Mouse (Mus musculus) Muller cell, postnatal 12 days (primary cell): ENCODE data around the gene Rgs6.
A peak's percentile ranks its signal among the peaks of the same experiment; 100 is the strongest.

ENCODE experiments used
- DNase-seq: peaks from one replicate; pipeline ENCODE4 v3.0.0-alpha.2; 2015; ENCODE audit errors: inconsistent ontology term

Rgs6 gene

GRCm38 (mm10) chr12:82971176-82971575 lies 383.1 kb downstream of the Rgs6 start:
- peak; percentile 32 for DNase-seq

DNA sequence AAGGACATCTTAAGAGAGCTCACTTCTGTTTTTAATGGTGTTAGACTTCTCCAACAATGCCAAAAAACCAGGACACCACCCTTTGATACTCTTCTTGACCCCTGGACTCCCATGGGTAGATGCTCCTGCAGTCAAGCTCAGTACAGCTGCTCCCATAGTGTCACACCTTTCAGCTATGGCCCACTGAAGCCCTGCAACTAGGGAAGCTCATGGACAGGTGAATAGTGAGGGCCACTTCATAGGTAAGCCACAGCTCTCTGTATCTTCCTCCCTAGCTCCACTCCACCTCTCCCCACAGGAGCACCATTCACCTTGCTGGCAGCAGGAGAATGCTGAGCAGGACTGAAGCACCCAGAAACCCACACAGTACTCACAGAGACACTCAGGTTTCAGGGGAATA lies 384.6 kb downstream of the Rgs6 start:
- DNase-seq = no peak

DNA sequence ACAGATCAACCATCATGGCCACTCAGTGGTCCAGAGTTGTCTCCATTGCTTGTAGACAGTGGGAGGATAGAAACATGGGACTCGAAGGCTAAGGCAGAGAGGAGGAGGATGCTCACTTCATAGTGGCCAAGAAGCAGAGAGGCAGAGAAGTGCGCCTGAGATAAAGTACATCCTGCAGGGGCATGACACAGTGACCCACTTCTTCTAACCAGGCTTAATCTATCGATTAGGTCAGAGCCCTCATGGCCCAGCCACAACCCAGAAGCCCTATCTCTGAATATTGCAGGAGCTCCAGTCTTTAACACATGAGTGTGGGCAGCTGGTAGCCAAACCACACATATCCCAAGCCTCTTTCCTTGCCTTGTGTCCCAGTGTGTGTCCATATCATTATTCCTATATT lies 385.7 kb downstream of the Rgs6 start:
- DNase-seq = no peak

- DNase-seq = no peak
Observed at GRCm38 (mm10) chr12:82978275-82978674, 390.2 kb downstream of the Rgs6 start.

DNA sequence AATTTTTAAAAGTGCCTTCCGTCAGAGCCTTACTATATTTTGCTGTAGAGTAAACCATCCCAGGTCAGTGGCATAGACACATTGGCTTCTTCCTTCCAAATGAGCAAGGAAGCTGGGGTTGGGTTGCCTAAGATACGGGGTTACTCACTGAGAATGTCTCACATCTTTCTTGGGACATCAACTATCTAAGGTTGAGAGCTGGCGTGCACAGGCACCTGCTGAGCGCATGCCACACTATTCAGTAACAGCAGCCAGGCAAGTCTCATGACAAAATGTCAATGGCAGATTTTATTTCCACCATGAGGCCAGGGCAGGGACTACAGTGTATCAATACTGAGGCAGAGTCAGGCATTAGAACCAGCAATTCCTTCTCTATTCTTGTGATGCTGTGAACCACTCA lies 394.6 kb downstream of the Rgs6 start:
- DNase-seq = no peak

GRCm38 (mm10) chr12:82985300-82985699 lies 397.2 kb downstream of the Rgs6 start:
- no peak for DNase-seq

GRCm38 (mm10) chr12:82987661-82988060 lies 399.6 kb downstream of the Rgs6 start:
- no peak for DNase-seq

DNA sequence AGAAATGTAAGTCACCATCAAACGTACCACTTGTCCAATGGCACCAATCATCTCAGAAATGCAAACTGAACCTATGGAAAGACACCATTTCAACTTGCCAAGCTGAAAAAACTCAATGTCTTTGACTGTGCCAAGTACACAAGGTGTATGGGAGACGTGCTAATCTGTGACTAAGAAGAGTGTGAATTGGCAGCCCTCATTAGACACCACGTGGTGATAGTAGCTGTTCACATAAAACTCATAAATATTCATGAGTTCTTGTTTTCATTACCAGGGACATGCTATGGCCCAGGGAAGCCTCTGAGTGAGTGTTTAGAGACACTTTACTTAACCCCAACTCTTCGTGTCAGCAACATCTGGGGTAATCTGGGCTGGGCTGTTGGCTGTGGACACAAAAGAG lies 405.8 kb downstream of the Rgs6 start:
- no peak for DNase-seq

DNA sequence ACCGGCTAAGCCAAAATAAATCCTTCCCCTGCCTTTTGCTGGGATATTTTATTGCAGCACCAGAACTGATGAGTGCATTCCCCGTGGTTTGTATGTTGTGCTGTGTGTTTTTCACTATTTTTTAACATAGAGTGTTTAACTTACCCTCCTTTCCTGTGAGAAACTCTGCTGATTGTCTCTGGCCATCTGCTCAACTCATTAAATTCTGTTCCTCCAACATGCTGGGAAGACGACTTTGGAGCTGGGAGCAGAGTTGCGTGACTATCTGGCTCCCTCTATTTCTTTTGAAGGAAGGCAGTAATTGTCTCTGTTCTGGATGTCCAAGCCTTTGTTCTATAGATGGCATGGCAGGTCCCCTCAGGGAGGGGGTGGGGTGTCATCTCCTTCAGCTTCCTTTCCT lies 408.7 kb downstream of the Rgs6 start:
- no peak for DNase-seq

- DNase-seq = peak; percentile 56
Observed at GRCm38 (mm10) chr12:82998682-82999332, 410.7 kb downstream of the Rgs6 start.

DNA sequence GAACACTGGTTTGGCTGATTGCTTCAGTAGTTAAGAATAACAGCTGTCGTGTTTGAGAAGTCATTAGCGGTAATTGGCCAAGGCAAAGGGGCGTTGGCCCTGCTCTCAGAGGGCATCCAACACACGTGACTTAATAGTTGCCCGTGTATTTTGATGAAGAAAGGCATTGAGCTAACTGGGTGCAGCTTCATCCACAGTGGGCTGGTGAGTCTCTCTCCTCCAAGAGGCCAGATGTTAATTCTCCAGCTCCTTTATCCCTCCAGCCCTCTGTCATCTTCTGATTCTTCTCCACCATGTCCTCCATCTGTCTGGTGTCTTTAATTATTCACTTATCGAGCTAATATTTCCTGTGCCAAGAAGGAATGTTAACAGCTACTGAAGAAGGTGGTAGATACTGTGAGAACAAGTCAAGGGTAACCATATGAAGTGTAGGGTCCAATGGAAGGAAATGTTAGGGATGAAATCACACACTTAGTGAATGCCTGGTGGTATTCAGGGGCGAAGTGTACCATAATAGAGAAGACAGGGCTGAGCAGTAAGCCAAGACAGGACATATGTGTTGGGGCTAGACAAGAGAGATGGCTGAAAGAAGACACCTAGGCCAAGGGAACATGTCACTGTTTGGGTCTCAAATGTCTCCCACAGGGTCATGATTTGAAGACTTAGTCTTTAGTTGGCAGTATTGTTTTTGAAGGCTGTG lies 411.4 kb downstream of the Rgs6 start:
- no peak for DNase-seq

GRCm38 (mm10) chr12:83000033-83000570 lies 412.0 kb downstream of the Rgs6 start:
- DNase-seq = peak; percentile 78

DNA sequence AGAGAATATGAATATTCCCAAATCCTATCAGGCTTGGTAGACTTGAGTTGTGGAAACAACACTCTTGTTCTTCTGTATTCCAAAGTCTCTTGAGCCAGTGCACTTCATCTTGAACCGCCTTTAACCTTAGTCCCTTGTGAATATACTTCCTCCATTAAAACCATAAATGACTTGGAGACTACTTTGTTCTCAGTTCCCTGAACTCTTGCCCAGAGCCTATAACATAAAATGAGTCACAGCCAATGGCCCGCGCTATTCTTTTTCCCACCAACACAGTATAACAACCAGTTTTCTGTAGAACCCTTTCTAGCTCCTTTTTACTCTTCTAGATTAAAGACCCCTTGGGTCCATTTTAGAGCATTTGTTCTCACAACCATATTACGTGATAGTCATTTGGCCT lies 412.9 kb downstream of the Rgs6 start:
- DNase-seq = no peak

- DNase-seq = no peak
Observed at GRCm38 (mm10) chr12:83004014-83004682, 416.1 kb downstream of the Rgs6 start.

DNA sequence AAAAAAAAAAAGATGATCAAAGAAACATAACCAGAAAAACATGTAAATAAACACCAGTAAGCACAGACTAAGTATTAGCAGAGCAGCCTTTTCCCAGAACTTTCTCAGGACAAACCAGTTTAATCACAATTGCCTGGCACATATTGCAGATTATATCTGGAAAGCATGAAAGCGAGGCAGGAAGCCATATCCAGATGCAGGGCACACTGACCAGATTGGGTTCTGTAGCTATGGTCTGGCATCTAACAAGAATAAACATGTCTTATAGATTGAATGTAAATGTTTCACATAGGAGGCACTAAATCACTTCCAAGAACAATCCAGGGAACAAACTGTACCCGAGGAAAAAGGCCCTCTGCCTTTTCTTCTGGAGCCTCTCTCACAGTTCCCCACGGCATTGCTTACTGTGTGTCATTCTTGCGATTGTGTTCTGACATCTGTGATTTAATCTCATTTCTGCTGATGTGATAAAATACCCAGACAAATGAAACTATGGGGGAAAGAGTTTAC lies 423.0 kb downstream of the Rgs6 start:
- no peak for DNase-seq

- DNase-seq = no peak
Observed at GRCm38 (mm10) chr12:83013918-83014691, 426.0 kb downstream of the Rgs6 start.

GRCm38 (mm10) chr12:83014848-83015247 lies 426.8 kb downstream of the Rgs6 start:
- no peak for DNase-seq

DNA sequence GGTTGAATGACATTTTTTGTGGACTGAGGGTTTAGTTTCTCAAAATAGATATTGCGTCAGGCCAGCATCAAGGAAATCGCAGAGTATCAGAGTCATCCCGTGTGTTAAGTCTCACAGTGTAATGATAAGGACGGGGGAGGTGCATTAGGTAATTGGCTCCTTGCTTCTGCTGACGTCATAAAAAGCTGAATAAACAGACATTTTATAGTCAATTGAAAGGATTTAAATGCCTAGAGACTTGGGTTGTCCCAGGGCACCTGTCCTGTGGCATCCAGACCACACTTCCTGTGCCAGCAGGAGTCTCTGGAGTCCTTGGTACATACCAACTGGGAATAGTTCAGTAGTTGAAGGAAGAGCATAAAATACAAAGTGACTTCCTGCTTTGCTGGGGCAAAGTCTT lies 427.3 kb downstream of the Rgs6 start:
- DNase-seq = no peak

- DNase-seq = no peak
Observed at GRCm38 (mm10) chr12:83016486-83016885, 428.4 kb downstream of the Rgs6 start.

- peak; percentile 64 for DNase-seq
Observed at GRCm38 (mm10) chr12:83018005-83018404, 429.9 kb downstream of the Rgs6 start.

GRCm38 (mm10) chr12:83026985-83027384 lies 438.9 kb downstream of the Rgs6 start:
- DNase-seq = no peak
